Mouse (Mus musculus) kidney, embryonic 15.5 days (tissue): ENCODE results near the gene Rchy1. TPM values are rescaled to one million over a fixed set of nuclear protein-coding genes. Genes with fewer than 3 reads are reported as not detected.

Source experiments
- ATAC-seq: fragments of 200-750 bp; cut with Nextera tagmentation; replicated peaks from 2 replicates; pipeline ENCODE4 v1.8.0; 2017; ENCODE audit warnings: moderate TSS enrichment; ENCODE audit not compliant: low FRiP score
- H3K27ac ChIP-seq: fragments of 300-500 bp; sonication (generic); 2 replicates; pipeline ENCODE4 v1.5.1; 2015; ENCODE audit warnings: mild to moderate bottlenecking, inconsistent platforms
- H3K27me3 ChIP-seq: fragments of 300-500 bp; sonication (generic); 2 replicates; pipeline ENCODE4 v1.6.1; 2015; ENCODE audit warnings: inconsistent platforms
- H3K36me3 ChIP-seq: fragments of 300-500 bp; sonication (generic); 2 replicates; pipeline ENCODE4 v1.6.1; 2015; ENCODE audit warnings: inconsistent platforms
- H3K4me1 ChIP-seq: fragments of 300-500 bp; sonication (generic); 2 replicates; pipeline ENCODE4 v1.6.1; 2015; ENCODE audit warnings: inconsistent platforms
- H3K4me2 ChIP-seq: fragments of 300-500 bp; sonication (generic); 2 replicates; pipeline ENCODE4 v1.6.1; 2015; ENCODE audit warnings: moderate library complexity, mild to moderate bottlenecking, inconsistent platforms
- H3K4me3 ChIP-seq: fragments of 300-500 bp; sonication (generic); replicated peaks from 2 replicates; pipeline ENCODE4 v1.5.1; 2015; ENCODE audit warnings: mild to moderate bottlenecking, inconsistent platforms
- H3K9ac ChIP-seq: fragments of 300-500 bp; sonication (generic); 2 replicates; pipeline ENCODE4 v1.6.1; 2015; ENCODE audit warnings: mild to moderate bottlenecking, inconsistent platforms
- H3K9me3 ChIP-seq: fragments of 300-500 bp; sonication (generic); replicated peaks from 2 replicates; pipeline ENCODE4 v1.6.1; 2016; ENCODE audit warnings: inconsistent platforms
- WGBS: fragments of 180-500 bp; shearing (Covaris S2); methylation state at CpG from one replicate; pipeline ENCODE4 v1.1.7; 2015; ENCODE audit warnings: mixed read lengths; 5-methylcytosine and 5-hydroxymethylcytosine counted together
- polyA plus RNA-seq: library from polyadenylated mRNA; unstranded; fragments of >200 nt; fragmentation: Nextera tagmentation; extraction: Ambion mirVana; gene quantifications from 2 replicates; pipeline ENCODE4 v1.2.1, GENCODE M21; 2015

Rchy1 gene
- polyA plus RNA-seq, 1 experiment from 2014 or later = 81.7 TPM

GRCm38 (mm10) chr5:91983490-91983889, 20.6 kb upstream of the Rchy1 start:
- Histone ChIP-seq H3K27ac (no peak overlapping the region), H3K27me3 (no peaks in the 10 kb centered on the region), H3K9ac (no peak overlapping the region), H3K9me3 (no peaks in the 10 kb centered on the region), H3K36me3 (no peaks in the 10 kb centered on the region), H3K4me3 (no peak overlapping the region), H3K4me2 (no peak overlapping the region), H3K4me1 (no peaks in the 10 kb centered on the region)
- no peak for ATAC-seq
- WGBS = 78% methylated on average over 2 of the region's 2 CpGs

- H3K9ac ChIP-seq = no peak overlapping the region
- H3K27ac ChIP-seq = no peak overlapping the region
- WGBS = 88% methylated on average over 11 of the region's 11 CpGs
- no peak overlapping the region for H3K4me3 ChIP-seq
- no peaks in the 10 kb centered on the region for H3K36me3 ChIP-seq
- H3K4me2 ChIP-seq = no peak overlapping the region
- H3K4me1 ChIP-seq = no peaks in the 10 kb centered on the region
- no peak for ATAC-seq
- H3K27me3 ChIP-seq = no peaks in the 10 kb centered on the region
- no peaks in the 10 kb centered on the region for H3K9me3 ChIP-seq
Observed at GRCm38 (mm10) chr5:91981176-91981840, 18.4 kb upstream of the Rchy1 start.

DNA sequence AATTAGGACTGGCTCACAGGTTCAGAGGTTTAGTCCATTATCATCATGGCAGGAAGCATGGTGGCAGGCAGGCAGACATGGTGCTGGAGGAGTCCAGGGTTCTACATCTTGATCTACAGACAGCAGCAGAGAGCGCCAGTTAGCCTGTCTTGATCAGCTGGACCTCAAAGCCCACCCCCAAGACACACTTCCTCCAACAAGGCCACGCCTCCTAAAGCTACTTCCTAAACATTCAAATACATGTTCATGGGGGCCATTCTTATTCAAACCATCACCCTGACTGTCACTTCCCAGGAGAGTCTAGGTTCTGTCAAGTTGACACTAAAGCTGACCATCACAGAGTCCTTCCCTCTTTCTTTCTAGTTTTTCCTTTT, 14.5 kb upstream of the Rchy1 start:
- Histone ChIP-seq H3K27ac (no peak overlapping the region), H3K9ac (no peak overlapping the region), H3K4me3 (no peak overlapping the region), H3K27me3 (no peaks in the 10 kb centered on the region), H3K9me3 (no peaks in the 10 kb centered on the region), H3K4me1 (no peaks in the 10 kb centered on the region), H3K4me2 (no peak overlapping the region), H3K36me3 (no peaks in the 10 kb centered on the region)
- no peak for ATAC-seq
- 88% methylated on average over 2 of the region's 2 CpGs for WGBS

GRCm38 (mm10) chr5:91976566-91977396, 13.9 kb upstream of the Rchy1 start:
- no peak for ATAC-seq
- H3K4me2 ChIP-seq = no peak overlapping the region
- H3K36me3 ChIP-seq = no peaks in the 10 kb centered on the region
- H3K4me3 ChIP-seq = no peak overlapping the region
- no peak overlapping the region for H3K27ac ChIP-seq
- H3K27me3 ChIP-seq = no peaks in the 10 kb centered on the region
- H3K4me1 ChIP-seq = no peaks in the 10 kb centered on the region
- H3K9ac ChIP-seq = no peak overlapping the region
- H3K9me3 ChIP-seq = no peaks in the 10 kb centered on the region
- 78% methylated on average over 10 of the region's 10 CpGs for WGBS

- ATAC-seq = no peak
- no peak overlapping the region for H3K27ac ChIP-seq
- no peaks in the 10 kb centered on the region for H3K4me1 ChIP-seq
- no peak overlapping the region for H3K4me2 ChIP-seq
- no peaks in the 10 kb centered on the region for H3K9me3 ChIP-seq
- WGBS = 89% methylated on average over 9 of the region's 9 CpGs
- H3K36me3 ChIP-seq = no peaks in the 10 kb centered on the region
- H3K27me3 ChIP-seq = no peaks in the 10 kb centered on the region
- no peak overlapping the region for H3K9ac ChIP-seq
- no peak overlapping the region for H3K4me3 ChIP-seq
Observed at GRCm38 (mm10) chr5:91975758-91976157, 12.9 kb upstream of the Rchy1 start.

DNA sequence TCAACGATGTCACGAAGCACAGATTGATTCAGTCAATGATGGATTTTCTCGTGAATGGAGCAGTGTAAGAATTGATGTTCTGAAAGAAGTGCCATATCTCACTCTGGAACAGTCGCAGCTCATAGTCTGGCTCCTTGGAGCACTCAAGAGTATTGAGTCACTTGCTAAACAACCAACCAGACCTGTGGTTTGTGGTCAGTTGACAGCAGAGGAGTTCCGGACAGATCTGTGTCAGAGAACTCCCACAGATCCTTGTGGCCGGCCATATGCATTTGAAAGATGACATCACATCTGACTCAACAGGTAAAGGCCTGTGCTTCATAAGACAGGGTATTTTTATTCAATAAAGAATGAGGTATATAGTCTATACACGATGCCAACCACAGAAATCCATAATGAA, 11.1 kb upstream of the Rchy1 start:
- Histone ChIP-seq H3K4me2 (no peak overlapping the region), H3K27ac (no peak overlapping the region), H3K4me1 (no peaks in the 10 kb centered on the region), H3K27me3 (no peaks in the 10 kb centered on the region), H3K4me3 (no peak overlapping the region), H3K36me3 (no peaks in the 10 kb centered on the region; the same call in 1 of the 2 replicates), H3K9ac (no peak overlapping the region), H3K9me3 (no peaks in the 10 kb centered on the region)
- 90% methylated on average over 7 of the region's 7 CpGs for WGBS
- ATAC-seq = no peak

DNA sequence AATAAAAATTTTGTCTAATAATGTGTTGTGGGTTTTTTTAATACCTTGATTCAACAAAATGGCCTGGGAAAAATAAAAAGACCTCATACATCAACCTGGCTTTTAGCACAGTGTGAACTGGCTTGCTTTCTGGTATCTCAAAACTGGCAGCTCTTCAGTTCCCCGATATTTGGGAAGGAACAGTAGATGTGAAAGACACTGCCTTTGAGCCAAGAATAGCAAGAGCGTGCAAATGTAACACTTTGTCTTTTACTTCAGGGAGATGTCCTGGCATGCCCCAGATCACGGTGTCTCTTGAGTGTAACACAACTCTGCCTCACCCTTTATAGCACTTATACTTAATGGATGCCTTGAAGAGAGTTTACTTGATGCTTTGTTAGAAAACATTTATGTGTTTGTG, 9.2 kb upstream of the Rchy1 start:
- Histone ChIP-seq H3K9me3 (no peaks in the 10 kb centered on the region), H3K4me2 (no peak overlapping the region), H3K27ac (no peak overlapping the region), H3K36me3 (no peaks in the 10 kb centered on the region; the same call in 1 of the 2 replicates), H3K9ac (no peak overlapping the region), H3K4me3 (no peak overlapping the region), H3K27me3 (no peaks in the 10 kb centered on the region), H3K4me1 (no peaks in the 10 kb centered on the region)
- no peak for ATAC-seq
- WGBS = 88% methylated on average over 3 of the region's 3 CpGs

- ATAC-seq = no peak
- WGBS = under 1% methylated on average over 14 of the region's 14 CpGs
- peak overlapping the region; percentile 79 for H3K4me3 ChIP-seq
Observed at GRCm38 (mm10) chr5:91962259-91962638, 619 bp downstream of the Rchy1 start.

DNA sequence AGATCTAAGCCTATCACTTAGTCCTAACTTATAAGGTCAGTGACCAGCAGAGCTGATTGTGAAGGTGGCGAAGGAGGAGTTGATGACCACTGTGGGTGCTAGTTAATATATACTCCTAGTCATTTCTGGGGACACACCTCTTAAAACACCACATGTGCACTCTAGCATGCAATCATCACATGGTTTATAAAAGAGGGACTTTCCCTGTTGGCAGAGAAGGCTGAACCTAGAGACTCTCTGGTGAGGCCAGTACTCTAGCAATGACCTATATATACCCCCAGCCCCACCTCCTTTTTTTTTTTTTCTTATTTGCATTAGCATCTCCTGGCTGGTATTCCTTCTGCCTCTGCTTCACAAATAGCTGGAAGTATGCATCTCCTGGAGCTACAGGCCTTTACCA, 1.5 kb downstream of the Rchy1 start:
- Histone ChIP-seq H3K4me2 (peak overlapping the region; percentile 68), H3K9ac (no peak overlapping the region), H3K27ac (0 out of 2 replicates have a peak overlapping the region, but pooled peaks have one; percentile 60), H3K9me3 (no peaks in the 10 kb centered on the region), H3K27me3 (no peaks in the 10 kb centered on the region), H3K4me3 (peak overlapping the region; percentile 79), H3K4me1 (peaks cover 21% of the 10 kb centered on the region), H3K36me3 (peaks cover 24% of the 10 kb centered on the region)
- ATAC-seq = no peak
- 76% methylated on average over 1 of the region's 1 CpGs for WGBS

More at GRCm38 (mm10) chr5:91962259-91962638, 619 bp downstream of the Rchy1 start:
- H3K27ac ChIP-seq = peak overlapping the region; percentile 100
- peak overlapping the region; percentile 68 for H3K4me2 ChIP-seq
- no peaks in the 10 kb centered on the region for H3K9me3 ChIP-seq
- peaks cover 16% of the 10 kb centered on the region for H3K36me3 ChIP-seq
- H3K9ac ChIP-seq = peak overlapping the region; percentile 71
- no peaks in the 10 kb centered on the region for H3K27me3 ChIP-seq
- peaks cover 21% of the 10 kb centered on the region for H3K4me1 ChIP-seq

GRCm38 (mm10) chr5:91960606-91961254, 2.1 kb downstream of the Rchy1 start:
- Histone ChIP-seq H3K36me3 (peaks cover 26% of the 10 kb centered on the region), H3K4me2 (peak overlapping the region; percentile 68), H3K4me1 (peaks cover 21% of the 10 kb centered on the region), H3K9me3 (no peaks in the 10 kb centered on the region), H3K27me3 (no peaks in the 10 kb centered on the region), H3K9ac (0 out of 2 replicates have a peak overlapping the region, but pooled peaks have one; percentile 18), H3K4me3 (peak overlapping the region; percentile 79), H3K27ac (0 out of 2 replicates have a peak overlapping the region, but pooled peaks have one; percentile 60)
- no peak for ATAC-seq
- WGBS = 70% methylated on average over 3 of the region's 3 CpGs

DNA sequence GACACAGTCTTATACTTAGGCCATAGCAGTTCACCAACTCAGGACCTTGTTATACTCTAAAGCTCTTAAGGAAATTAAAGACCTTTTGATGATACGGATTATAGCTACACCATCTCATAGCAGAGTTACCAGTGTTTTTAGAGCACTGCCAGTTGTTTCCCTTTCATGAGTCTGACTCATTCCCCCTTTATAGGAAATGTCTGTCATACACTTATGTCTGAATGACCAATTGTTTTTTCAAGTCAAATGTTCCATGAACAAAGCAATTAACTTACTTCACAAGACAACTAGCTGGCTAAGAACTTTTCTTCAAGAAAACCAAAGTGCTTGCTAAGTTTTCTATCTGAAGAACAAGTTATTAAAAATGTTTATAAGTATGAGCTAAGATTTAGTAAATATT, 2.9 kb downstream of the Rchy1 start:
- Histone ChIP-seq H3K4me2 (peak overlapping the region; percentile 68), H3K27me3 (no peaks in the 10 kb centered on the region), H3K4me3 (no peak overlapping the region), H3K9me3 (no peaks in the 10 kb centered on the region), H3K4me1 (peaks cover 21% of the 10 kb centered on the region), H3K27ac (no peak overlapping the region), H3K36me3 (peaks cover 30% of the 10 kb centered on the region), H3K9ac (no peak overlapping the region)
- no peak for ATAC-seq
- 77% methylated on average over 1 of the region's 1 CpGs for WGBS

DNA sequence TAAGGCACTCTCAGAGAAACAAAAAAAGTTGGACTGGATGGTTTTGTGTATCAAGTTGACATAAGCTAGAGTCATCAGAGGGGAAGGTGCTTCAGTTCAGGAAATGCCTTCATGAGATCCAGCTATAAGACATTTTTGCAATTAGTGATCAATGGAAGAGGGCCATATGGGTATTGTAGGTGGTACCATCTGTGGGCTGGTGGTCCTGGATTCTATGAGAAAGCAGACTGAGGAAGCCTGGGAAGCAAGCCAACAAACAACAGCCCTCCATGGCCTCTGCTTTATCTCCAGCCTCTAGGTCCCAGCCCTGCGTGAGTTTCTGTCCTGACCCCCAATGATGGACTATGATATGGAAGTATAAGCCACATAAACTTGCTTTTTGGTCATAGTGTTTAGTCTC, 3.8 kb downstream of the Rchy1 start:
- Histone ChIP-seq H3K4me3 (no peak overlapping the region), H3K27me3 (no peaks in the 10 kb centered on the region), H3K9ac (no peak overlapping the region), H3K27ac (no peak overlapping the region), H3K4me1 (peaks cover 21% of the 10 kb centered on the region), H3K36me3 (peaks cover 38% of the 10 kb centered on the region), H3K9me3 (no peaks in the 10 kb centered on the region), H3K4me2 (no peak overlapping the region)
- no peak for ATAC-seq
- WGBS = 71% methylated on average over 1 of the region's 1 CpGs
